Mouse (Mus musculus): ENCODE measurements around the gene Syngr2.
A peak's percentile ranks its signal among the peaks of the same experiment; 100 is the strongest.

- TF ChIP-seq CTCF (IDR thresholded peaks at IDR 0.05; ENCODE audit: extremely low read depth, insufficient read length, insufficient replicate concordance, low read depth, low read length) (no peak), POLR2A (IDR thresholded peaks at IDR 0.05; ENCODE audit: low read depth, low read length) (0 out of 2 replicates have a peak, but pooled peaks have one; percentile 9)
These were observed 27.3 kb upstream of the Syngr2 start, which contains the start of the genes Tmc8 and Tmc6 for GRCm38 (mm10) chr11:117781993-117782704.

Data from small intestine, adult 2 months (tissue).